Mouse (Mus musculus): ENCODE measurements around the gene Tmem91.

DNA sequence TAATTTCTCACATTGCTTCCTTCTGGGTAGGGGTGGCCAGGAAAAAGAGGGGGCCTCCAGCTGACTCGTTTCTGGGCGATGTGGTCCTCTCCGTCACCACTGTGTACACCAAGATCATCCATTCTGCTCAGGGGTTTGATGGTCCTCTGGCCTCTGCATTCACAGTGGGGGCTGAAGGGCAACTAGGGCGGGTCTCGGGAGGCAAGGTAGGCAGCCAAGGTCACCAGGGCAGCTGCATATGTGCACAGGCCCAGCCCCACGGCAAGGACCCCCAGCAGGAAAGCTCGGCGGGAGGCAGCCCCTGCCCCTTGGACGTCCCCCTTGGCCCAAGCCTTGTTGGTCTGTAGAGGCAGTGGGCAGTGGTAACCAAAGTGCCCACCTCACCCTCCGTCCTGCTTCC lies 5.8 kb downstream of the Tmem91 start:
- no peak for TF ChIP-seq MAX (IDR thresholded peaks at IDR 0.05)
- no peak for TF ChIP-seq MYOD1 (IDR thresholded peaks at IDR 0.05; ENCODE audit: control insufficient read depth, insufficient read length, low read depth)
- TF ChIP-seq CTCF (IDR thresholded peaks at IDR 0.05; ENCODE audit: control insufficient read depth, insufficient read depth, insufficient read length): no peak
- TF ChIP-seq FOSL1 (IDR thresholded peaks at IDR 0.05; ENCODE audit: insufficient read depth, low read length, poor library complexity, severe bottlenecking): no peak
- no peak for TF ChIP-seq CEBPB (IDR thresholded peaks at IDR 0.05; ENCODE audit: low read depth)
- TF ChIP-seq MYOG (IDR thresholded peaks at IDR 0.05; ENCODE audit: control insufficient read depth, extremely low read depth, insufficient read length): no peak
